Mouse (Mus musculus) E14TG2a.4 (cell line): ENCODE measurements around the gene Tmod4.
"Not testable (repeated sequence)": the region's sequence is repeated elsewhere in the genome, so short reads cannot be mapped to it uniquely, and the experiment has no call there.

Experiments
- CTCF ChIP-seq: conservative IDR thresholded peaks from 2 replicates; pipeline ENCODE4 v1.5.1; 2014; ENCODE audit warnings: low read length
- NANOG ChIP-seq: IDR thresholded peaks from 2 replicates; pipeline ENCODE4 v1.6.1; 2014; ENCODE audit warnings: borderline replicate concordance, low read length, mixed read lengths
- POU5F1 ChIP-seq: IDR thresholded peaks from 2 replicates; pipeline ENCODE4 v1.6.1; 2014; ENCODE audit warnings: low read length, borderline replicate concordance

GRCm38 (mm10) chr3:95107308-95107707, 17.0 kb upstream of the Tmod4 start:
- not testable (repeated sequence) for TF ChIP-seq CTCF, NANOG, POU5F1
